ENCODE assay signal across 14 mouse cellular contexts in genomic region chr8:124618252-124618651, GRCm38 (mm10). TPM values are rescaled to one million over a fixed set of nuclear protein-coding genes. Genes with fewer than 3 reads are reported as not detected.
DNase-seq lines count a peak whose midpoint lies in the region; ATAC-seq lines count a peak whose summit lies in the region.
"Had no signal": no experiment of that assay in that cellular context is flagged by ENCODE, and none has a peak within 500 bp of the region (broad histone marks: within the 10 kb centered on the region; RNA-seq: fewer than 3 reads in every experiment).

No protein-coding gene starts in this region.

- no peaks in the 10 kb centered on the region for H3K36me3 ChIP-seq in hindbrain, embryonic 15.5 days
- no peaks in the 10 kb centered on the region for H3K36me3 ChIP-seq in hindbrain, embryonic 10.5 days
- H3K36me3 ChIP-seq: liver, embryonic 15.5 days; midbrain, embryonic 15.5 days had no signal

- no peaks in the 10 kb centered on the region for H3K9me3 ChIP-seq in hindbrain, embryonic 15.5 days
- no peaks in the 10 kb centered on the region for H3K9me3 ChIP-seq in hindbrain, embryonic 10.5 days
- H3K9me3 ChIP-seq: forebrain, embryonic 13.5 days; liver, embryonic 15.5 days; midbrain, embryonic 15.5 days had no signal

- 46% methylated on average over 9 of the region's 9 CpGs for WGBS in hindbrain, embryonic 15.5 days
- 65% methylated on average over 9 of the region's 9 CpGs for WGBS in hindbrain, embryonic 10.5 days

- ATAC-seq in hindbrain, embryonic 15.5 days (ENCODE audit: low FRiP score, low read depth), result no peak

- no peak overlapping the region for H3K4me3 ChIP-seq in hindbrain, embryonic 15.5 days
- no peak overlapping the region for H3K4me3 ChIP-seq in hindbrain, embryonic 10.5 days
- H3K4me3 ChIP-seq: liver, embryonic 15.5 days had no signal

- H3K4me2 ChIP-seq in hindbrain, embryonic 15.5 days, result no peak overlapping the region

- H3K27ac ChIP-seq in hindbrain, embryonic 15.5 days (replicated peaks), result peak overlapping the region; percentile 62; the same call in 1 of the 2 replicates
- no peak overlapping the region for H3K27ac ChIP-seq in hindbrain, embryonic 10.5 days
- H3K27ac ChIP-seq: forebrain, embryonic 13.5 days; liver, embryonic 15.5 days had no signal

- H3K27me3 ChIP-seq in hindbrain, embryonic 15.5 days, result no peaks in the 10 kb centered on the region
- H3K27me3 ChIP-seq in hindbrain, embryonic 10.5 days (ENCODE audit: insufficient read depth, poor library complexity, severe bottlenecking), result peaks cover 21% of the 10 kb centered on the region; the same call in 1 of the 2 replicates
- H3K27me3 ChIP-seq: midbrain, embryonic 15.5 days had no signal

- DNase-seq in hindbrain, embryonic 10.5 days (ENCODE audit: low spot score), result no peak
- DNase-seq in 3134 (ENCODE audit: extremely low read depth, insufficient read length, low spot score) (peak; percentile 61), NIH3T3 (ENCODE audit: low read depth) (peak; percentile 81)
- peak; percentile 31 to 63 for DNase-seq in lung, postnatal 4 days
- no peak for DNase-seq in testis, postnatal 14 days (ENCODE audit: low spot score)
- no peak for DNase-seq in heart, postnatal 4 days
- DNase-seq in left cerebral cortex, adult 11 months (ENCODE audit: low spot score), result no peak
- DNase-seq: gastrocnemius, postnatal 25 days; spleen, adult 18-20 months had no signal

- peaks cover 8% of the 10 kb centered on the region; the same call in 1 of the 2 replicates for H3K4me1 ChIP-seq in hindbrain, embryonic 15.5 days (replicated peaks)
- H3K4me1 ChIP-seq in hindbrain, embryonic 10.5 days (replicated peaks), result peaks cover 7% of the 10 kb centered on the region; the same call in 1 of the 2 replicates

- no peak overlapping the region for H3K9ac ChIP-seq in hindbrain, embryonic 15.5 days
- H3K9ac ChIP-seq: liver, embryonic 15.5 days had no signal

RNA-seq across cellular contexts. Expression of gene Capn9, which starts 42.3 kb away (rescaled TPM):
- 0.07 and 0.26 TPM in 2 replicates for polyA plus RNA-seq in hindbrain, embryonic 15.5 days (2015; fragmentation: Nextera tagmentation; extraction: Ambion mirVana)
- polyA plus RNA-seq in hindbrain, embryonic 10.5 days (2016; fragmentation: Nextera tagmentation; extraction: Ambion mirVana), result not detected in 2 replicates
- total RNA-seq in heart, postnatal 4 days (2021), result under 1 TPM in 1 of 2 experiments, not detected in 1; 0.11 TPM
- total RNA-seq: gastrocnemius, postnatal 25 days; neutrophil, adult 5-6 weeks had no signal
- polyA plus RNA-seq: midbrain, embryonic 15.5 days had no signal

RNA-seq across cellular contexts. Expression of gene 2310022B05Rik, which starts 44.9 kb away (rescaled TPM):
- 21.0 and 23.8 TPM in 2 replicates for polyA plus RNA-seq in hindbrain, embryonic 15.5 days (2015; fragmentation: Nextera tagmentation; extraction: Ambion mirVana)
- polyA plus RNA-seq in hindbrain, embryonic 10.5 days (2016; fragmentation: Nextera tagmentation; extraction: Ambion mirVana), result 20.1 and 22.2 TPM in 2 replicates
- total RNA-seq in heart, postnatal 4 days (2021), result 100 to 1,000 TPM; 173 to 189 TPM

RNA-seq across cellular contexts. Expression of gene Agt, which starts 48.7 kb away (rescaled TPM):
- polyA plus RNA-seq in hindbrain, embryonic 15.5 days (2015; fragmentation: Nextera tagmentation; extraction: Ambion mirVana), result 1.0 TPM in 2 replicates
- polyA plus RNA-seq in hindbrain, embryonic 10.5 days (2016; fragmentation: Nextera tagmentation; extraction: Ambion mirVana), result not detected in 2 replicates
- 1 to 10 TPM; 7.4 to 7.6 TPM for total RNA-seq in heart, postnatal 4 days (2021)
- total RNA-seq: neutrophil, adult 5-6 weeks had no signal
- polyA plus RNA-seq: forebrain, embryonic 13.5 days had no signal

Comparison
In these comparisons a context has a peak if more than half of its experiments do, and no peak if none do; other contexts are left out.
1. DNase-seq: peak in 3134 (single experiment), NIH3T3 (single experiment) and lung, postnatal 4 days (2 of 2); none in hindbrain, embryonic 10.5 days (single experiment), testis, postnatal 14 days (single experiment), heart, postnatal 4 days (single experiment) and left cerebral cortex, adult 11 months (single experiment).